Mouse (Mus musculus) liver (tissue): Measurements from ENCODE around the gene Vmn1r4.
A peak's percentile ranks its signal among the peaks of the same experiment; 100 is the strongest.

Experiments used
- DNase-seq: peaks from one replicate; pipeline ENCODE4 v3.0.0-alpha.2; 2020; ENCODE audit warnings: mixed read lengths

Vmn1r4 gene

DNA sequence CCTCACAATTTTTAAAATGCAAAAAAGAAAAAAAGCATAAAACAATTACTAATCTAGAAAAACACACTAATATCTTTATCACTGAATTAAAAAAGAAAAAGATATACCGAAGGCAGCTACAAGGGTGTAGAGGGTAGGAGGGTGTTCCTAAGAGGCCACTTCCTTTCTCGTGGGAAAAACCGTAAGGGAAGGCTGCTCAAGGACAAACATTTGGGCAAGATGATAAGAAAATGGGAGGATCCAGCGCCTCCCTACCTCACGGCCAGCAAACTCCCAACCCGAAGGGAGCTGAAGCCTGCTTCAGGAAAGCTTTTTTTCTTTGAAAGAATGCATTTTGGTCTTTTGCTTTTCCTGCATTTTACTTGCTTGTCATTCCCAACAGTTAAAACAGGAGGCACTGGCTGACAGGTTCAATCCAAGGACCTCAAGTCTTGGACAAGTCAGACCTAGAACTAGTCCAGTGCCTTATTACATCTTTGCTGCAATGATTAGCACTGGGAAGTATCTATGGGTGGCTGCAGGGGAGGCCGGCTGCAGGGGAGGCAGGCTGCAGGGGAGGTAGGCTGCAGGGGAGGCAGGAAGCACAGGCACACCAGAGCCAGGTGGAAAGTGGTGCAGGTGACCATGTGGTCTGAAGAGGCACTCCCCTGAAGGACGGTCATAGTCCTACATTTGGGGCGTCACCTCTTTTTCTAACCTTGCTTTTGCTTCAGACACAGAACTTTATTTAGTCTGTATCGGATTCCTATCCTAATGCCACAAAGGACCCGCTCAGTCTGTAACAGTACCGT is 6.0 kb upstream of the Vmn1r4 start:
- DNase-seq: peak; percentile 81

DNA sequence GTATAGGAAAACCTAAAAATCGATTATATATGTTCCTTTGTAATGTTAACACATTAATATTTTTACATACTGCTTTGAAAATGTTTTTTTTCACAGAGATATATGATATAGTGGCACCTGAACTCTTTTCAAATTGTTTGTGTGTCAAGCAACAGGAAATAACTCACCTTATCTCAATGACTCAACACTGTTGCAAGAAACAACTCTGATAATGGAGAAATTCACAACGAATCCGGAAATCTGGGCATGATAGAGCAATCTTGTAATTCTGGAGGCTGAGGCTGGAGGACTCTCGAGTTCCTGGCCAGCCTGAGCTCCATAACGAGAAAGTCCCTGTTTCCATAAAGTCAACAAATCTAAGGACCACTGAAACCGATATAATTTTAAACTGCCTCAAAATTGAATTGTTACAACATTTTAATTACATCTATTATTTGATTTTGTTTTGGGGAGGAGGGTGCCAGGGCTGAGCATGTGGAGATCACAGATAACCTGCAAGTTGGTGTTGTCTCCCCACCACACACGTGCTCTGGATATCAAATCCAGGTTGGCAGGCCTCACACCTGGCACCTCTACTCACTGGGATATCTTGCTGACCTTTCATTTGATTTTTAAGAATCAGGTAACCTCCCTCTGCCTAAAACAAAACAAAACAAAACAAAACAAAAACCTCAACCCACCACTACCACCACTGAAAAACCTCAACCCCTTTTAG is 4.3 kb upstream of the Vmn1r4 start:
- DNase-seq: peak; percentile 60

DNA sequence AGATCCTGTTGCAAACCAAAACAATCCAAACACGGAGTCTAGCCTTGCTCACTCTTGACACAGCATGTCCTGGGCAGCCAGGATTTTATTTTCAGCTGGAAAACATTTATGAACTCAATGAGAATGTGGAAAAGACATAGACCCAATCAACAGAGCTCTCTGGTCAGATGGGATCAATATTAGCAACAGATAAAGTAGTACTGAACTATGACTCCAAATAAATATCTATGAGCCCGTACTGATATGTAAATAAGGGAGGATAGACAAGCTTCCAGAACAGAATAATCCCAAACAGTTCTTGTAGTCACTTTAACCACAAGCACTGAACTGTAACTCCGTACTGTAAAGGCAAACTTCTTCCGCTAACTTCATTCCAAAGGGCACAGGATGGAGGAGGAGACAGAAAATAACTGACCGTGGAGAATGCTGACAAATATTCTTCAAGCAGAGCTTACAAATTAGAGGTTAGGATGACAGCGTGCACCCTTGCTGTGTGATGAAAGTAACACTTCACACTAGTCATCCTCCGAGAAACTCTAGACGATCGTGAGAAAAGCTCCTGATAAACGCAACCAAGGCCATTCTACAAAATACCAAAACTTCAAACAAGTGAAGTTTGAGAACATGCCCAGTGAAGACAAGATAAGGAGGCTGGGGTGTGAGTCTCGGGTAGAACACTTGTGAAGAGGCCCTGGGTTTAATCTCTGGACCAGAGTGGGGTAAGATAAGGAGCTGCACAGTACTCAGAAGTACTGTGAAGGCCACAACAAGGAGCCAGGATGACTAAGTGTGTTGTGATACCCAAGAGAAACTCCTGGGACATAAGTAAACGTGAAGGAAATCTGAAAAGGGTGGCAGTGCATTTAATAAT is 3.4 kb upstream of the Vmn1r4 start:
- peak; percentile 80 for DNase-seq

DNA sequence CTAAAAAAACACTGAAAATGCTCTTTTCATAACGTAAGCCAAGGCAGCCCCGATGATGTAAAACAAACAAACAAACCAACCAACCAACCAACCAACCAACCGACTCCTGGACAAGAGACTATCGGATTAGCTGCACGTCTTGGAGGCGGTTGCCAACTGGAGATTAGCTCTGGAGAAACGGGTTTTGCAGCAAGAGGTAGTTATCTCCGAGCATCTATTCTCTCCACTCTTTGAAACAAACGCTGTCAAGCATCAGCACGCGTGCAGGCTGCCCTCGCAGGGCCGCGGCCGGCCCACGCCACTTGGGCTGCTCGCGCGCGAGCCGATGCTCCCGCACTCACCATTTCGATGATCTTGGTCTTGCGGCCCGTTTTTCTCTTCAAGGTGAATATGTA is 487 bp upstream of the Vmn1r4 start:
- peak; percentile 75 for DNase-seq

DNA sequence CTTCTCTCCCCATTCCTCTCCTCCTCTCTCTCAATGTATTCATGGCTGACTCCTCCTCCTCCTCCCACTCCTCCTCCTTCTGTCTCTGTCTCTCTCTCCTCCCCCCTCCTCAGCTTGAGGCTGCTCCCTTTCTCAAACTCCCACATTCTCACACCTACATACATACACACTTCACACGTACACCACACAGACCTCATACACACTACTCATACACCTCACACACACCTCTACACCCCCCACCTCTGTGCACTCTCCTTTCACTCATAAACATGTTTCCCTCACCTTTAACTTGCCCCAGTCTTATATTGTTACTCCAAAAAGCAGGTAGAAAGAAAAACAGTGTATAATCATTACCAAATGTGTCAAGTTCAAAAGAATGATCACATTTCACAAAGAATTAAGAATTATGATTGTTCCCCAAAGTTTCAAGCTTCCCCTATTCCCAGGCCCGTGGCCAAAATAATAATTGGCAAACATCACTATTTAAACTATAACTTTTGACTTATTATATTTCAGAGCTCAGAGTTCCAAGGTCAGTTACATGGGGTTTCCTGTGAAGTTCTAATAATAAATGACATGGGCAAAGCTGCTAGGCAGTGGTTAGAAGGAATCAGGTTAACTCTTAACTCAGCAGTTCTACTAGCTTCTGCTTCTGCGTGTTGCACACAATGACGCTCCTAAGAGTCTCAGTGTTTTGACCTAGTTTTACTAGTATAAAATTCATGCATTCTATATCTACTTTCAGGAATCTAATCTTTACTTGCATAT is 8.0 kb downstream of the Vmn1r4 start:
- DNase-seq: no peak

DNA sequence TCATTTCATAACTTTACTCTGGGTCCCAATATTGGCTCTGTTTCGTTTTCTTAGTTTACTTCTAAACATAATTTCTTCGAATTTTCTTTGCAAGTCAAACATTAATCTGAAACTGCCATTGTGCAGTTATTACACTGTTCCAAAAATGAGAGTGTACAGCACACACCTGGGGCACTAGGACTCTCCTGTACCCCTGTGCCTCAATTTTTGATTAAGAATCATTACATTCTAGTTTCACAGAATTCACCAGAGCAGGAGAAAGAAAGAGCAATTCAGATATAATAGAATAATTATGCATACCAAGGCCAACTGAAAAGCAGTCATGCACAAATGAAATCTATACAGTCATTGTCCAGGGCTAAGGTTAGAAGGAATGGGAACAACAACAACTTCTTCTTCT is 8.6 kb downstream of the Vmn1r4 start:
- DNase-seq: no peak

DNA sequence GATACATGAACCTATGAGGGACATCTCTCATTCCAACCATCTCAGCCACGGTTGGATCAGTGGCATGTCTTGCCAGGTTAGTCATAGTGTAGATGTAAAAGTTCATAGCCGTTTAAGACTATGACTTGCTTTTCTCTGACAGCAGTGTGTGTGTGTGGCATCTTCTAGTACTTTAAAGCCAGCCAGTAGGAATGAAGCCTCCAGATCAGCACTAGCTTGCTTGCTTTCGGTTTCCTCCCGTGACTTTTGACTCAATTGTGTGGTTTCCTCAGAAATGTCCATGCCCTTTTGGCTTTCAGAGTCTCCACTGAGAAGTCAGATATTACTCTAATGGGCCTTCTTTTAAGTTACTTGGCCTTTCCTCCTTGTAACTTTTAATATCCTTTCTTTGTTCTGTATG is 10.6 kb downstream of the Vmn1r4 start:
- DNase-seq: no peak

DNA sequence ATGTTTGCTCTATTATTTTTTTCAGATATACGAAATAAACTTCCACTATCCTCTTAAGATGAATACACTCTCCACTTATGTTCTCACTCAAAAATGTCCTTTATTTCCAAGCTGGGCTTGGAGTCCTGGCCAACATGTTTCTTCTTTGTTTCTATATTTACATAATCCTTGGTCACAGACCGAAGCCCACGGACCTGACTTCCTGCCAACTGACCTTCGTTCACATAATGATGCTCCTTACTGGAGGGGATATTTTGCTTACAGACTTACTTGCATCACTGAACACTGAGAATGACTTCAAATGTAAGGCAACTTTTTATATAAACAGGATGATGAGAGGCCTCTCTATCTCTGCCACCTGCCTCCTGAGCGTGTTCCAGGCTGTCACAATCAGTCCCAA is 32.6 kb downstream of the Vmn1r4 start:
- no peak for DNase-seq

DNA sequence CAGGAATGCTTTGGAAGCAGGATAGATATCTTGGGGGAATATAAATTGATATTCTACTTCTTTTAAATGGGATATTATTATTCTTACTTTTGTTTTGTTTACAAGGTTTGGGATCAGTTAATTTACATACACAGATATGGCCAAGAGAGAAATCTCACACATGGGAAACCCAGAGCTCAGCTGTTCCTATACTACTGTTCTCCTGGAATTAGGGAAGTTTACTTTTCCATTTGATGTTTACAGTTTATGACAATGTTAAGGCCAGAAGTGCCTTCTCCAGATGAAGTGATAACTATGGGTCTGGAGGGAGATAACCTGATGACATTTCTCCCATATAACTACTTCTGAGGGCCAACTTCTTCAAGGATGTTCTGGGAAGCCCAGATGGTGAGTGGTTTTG is 46.2 kb downstream of the Vmn1r4 start, which contains the start of gene Vmn1r5:
Gene Vmn1r5 (plus strand): TSS at position 301 of the 400 bp plus-strand sequence.
- DNase-seq: no peak

DNA sequence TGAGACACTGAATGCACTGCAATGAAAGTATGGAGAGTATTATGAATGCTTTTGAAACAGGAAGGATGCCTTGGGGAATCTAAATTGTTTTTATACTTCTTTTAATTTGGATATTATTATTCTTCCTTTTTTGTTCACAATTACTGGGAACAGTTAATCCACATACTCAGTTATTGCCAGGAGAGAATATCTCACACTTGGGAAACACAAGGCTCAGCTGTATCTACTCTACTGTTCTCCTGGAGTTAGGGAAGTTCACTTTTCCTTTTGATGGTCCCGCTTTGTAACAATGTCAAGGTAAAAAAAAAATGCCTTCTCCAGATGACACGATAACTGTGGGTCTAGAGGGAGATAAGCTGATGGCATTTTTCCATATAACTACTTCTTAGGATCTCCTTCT is 73.1 kb downstream of the Vmn1r4 start, which contains the start of gene Vmn1r6:
Gene Vmn1r6 (plus strand): TSS at position 301 of the 400 bp plus-strand sequence.
- DNase-seq: no peak
